Mouse (Mus musculus): ENCODE results near the gene Rsrc1.
"Not testable (repeated sequence)": the region's sequence is repeated elsewhere in the genome, so short reads cannot be mapped to it uniquely, and the experiment has no call there.

DNA sequence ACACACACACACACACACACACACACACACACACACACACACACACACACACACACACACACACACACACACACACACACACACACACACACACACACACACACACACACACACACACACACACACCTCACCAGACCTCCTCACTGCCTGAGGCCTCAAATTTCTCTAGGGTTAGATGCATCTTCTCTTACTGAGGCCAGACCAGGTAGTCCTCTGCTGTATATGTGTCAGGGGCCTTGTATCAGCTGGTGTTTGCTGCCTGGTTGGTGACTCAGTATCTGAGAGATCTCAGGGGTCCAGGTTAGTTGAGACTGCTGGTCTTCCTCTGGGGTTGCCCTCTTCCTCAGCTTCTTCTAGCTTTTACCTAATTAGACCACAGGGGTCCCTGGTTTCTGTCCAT, 92.5 kb downstream of the Rsrc1 start:
- TF ChIP-seq CTCF (IDR thresholded peaks at IDR 0.05; ENCODE audit: control insufficient read depth, insufficient read depth, insufficient replicate concordance, low read depth, low read length); POLR2A (IDR thresholded peaks at IDR 0.05; ENCODE audit: control insufficient read depth, low read depth, low read length): not testable (repeated sequence)

Data from testis, adult 2 months (tissue).